Mouse (Mus musculus) B cell, adult 67 days (primary cell): Measurements from ENCODE around the gene Llph. TPM values are rescaled to one million over a fixed set of nuclear protein-coding genes. Genes with fewer than 3 reads are reported as not detected.

Experiments used
- total RNA-seq, 2 experiments: library from RNA; stranded (reverse); gene quantifications; 4 replicates each; pipeline ENCODE4 v1.2.4; 2023

Llph gene
- total RNA-seq = 10 to 100 TPM; 35.3 to 38.2 TPM

DNA sequence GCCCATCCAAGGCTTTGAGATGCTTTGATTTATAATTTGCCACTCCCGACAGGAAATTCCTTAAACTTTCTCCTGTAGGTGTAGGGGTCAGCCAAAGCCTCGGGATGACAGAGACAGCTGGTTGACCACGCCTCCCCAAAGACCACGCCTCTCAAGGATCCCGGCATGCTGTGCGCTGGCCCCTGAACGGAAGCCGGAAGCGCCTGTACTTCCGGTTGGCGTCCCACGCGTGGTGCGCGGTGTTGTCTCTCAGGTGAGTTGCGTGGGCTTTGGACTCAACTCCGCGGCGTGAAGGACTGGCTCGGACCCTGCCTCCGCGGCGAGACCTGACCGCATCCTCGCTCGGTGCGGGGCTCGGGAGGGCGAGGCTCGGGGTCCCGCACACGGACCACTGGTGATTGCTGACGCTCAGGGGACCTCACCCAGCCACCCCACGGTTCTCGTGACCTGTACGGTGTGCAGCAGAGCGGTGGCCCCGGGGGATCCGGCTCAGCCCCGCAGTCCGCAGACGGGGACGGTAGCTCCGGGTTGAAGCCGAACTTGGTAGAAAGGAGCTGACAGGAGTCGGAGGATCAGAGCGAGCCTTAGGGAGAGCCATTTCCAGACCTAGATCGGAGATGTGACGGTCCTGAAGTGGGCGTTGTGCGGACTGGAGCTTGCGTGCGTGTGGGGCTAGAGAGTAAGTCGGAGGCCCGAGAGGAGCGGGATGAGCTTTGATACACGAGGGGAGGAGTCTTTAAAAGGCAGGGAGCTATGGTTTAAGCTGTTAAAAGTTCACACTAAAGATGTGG, at the start of gene Llph:
Gene Llph (plus strand): TSS at position 200 of the 791 bp plus-strand sequence.

DNA sequence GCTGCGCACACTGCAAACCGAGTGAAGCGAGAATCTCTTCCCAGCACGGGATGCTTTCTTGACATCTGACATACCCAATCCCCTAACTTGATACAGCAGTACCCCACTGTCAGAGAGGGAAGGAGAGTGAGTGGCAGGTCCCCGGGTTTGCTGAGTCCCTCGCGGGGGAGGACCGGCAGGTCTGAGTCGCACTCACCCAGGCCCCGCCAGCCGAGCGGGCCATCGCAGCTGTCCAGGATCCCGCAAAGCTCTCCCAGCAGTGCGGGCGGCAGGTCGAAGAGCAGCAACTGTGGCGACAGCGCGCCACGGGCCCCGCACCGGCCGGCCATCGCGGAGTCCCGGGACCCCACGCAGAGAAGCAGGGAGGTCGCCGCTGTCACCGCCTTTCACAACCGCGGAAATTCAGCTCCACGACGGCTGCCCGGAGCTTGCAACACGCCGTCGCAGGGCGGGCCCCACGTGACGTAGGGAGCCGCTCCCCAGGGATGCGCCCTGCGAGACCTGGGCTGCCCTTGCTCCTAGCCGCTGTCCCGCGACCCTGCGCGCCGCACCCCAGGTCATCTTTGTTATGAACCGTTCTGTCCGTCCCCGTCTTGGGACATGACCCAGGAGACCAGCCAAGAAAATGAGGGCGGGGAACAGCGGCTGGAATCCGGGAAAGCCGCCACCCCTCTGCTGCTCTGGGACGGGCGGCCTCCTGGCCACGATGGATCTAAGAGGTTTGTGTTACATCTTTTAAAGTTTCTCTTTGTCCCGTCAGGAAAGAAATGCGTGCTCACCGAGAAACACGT, 25.5 kb upstream of the Llph start, which contains the start of gene Tmbim4:
Gene Tmbim4 (plus strand): TSS at position 460 of the 791 bp plus-strand sequence.

DNA sequence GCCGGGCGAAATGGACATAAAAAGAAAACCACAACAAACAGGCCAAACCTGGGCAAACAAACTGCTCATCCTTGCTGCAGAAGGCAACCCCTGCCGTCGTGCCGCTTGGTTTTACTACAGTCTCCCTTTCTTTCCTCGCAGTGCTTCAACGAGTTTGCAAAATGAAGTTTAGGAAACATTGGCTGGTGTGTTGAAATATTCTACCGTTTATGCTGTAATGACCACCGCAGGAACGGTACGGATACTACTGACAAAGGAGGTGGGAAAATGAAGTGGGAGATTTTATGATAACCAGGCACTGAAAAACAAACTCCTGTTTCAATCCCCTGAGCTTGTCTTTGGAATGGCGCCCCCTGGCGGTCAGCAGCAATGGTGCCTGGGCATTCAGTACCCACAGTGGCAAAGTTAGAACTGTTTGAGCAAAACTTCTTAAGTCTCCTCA, 24.9 kb upstream of the Llph start, which contains the start of gene Irak3:
Gene Irak3 (minus strand): TSS at position 170 of the 442 bp plus-strand sequence.

Other genes with a start within 250 kb of the Llph start
- gene Helb, start 114.1 kb upstream of the Llph start, total RNA-seq = 10 to 100 TPM; 38.9 to 42.0 TPM
- gene Tmbim4, start 25.5 kb upstream of the Llph start, total RNA-seq = 100 to 1,000 TPM; 164 to 219 TPM
- gene Irak3, start 24.9 kb upstream of the Llph start, total RNA-seq = 100 to 1,000 TPM in 1 of 2 experiments, 10 to 100 TPM in 1; 89.6 to 106 TPM
- gene Hmga2, start 249.4 kb downstream of the Llph start, total RNA-seq = not detected